18 mouse cellular contexts compared by ENCODE assay signal in genomic region chr9:92601551-92601950, GRCm38 (mm10).
"Had no signal": no experiment of that assay in that cellular context is flagged by ENCODE, and none has a peak within 500 bp of the region (broad histone marks: within the 10 kb centered on the region; RNA-seq: fewer than 3 reads in every experiment).

No protein-coding gene starts in this region.

- H3K4me3 ChIP-seq: midbrain, embryonic 10.5 days; myocyte; neural tube, embryonic 13.5 days; neural tube, embryonic 15.5 days had no signal

- H3K4me2 ChIP-seq: lung, embryonic 14.5 days; neural tube, embryonic 13.5 days; neural tube, embryonic 15.5 days had no signal

- H3K9me3 ChIP-seq: midbrain, embryonic 10.5 days; neural tube, embryonic 13.5 days; neural tube, embryonic 15.5 days had no signal

- DNase-seq: lung, adult 18-20 months; lung, embryonic 14.5 days; lung, postnatal 10 days; lung, postnatal 4 days; midbrain, embryonic 14.5 days; right cerebral cortex, adult 18-20 months; right cerebral cortex, postnatal 25 days; right cerebral cortex, postnatal 4 days; spleen, adult 18-20 months; thymus, adult 18-20 months; thymus, postnatal 14 days; thymus, postnatal 36 days had no signal

- H3K4me1 ChIP-seq: midbrain, embryonic 10.5 days; neural tube, embryonic 15.5 days had no signal

- ATAC-seq: midbrain, embryonic 16.5 days had no signal

- H3K27ac ChIP-seq: liver, embryonic 14.5 days; midbrain, embryonic 10.5 days; neural tube, embryonic 13.5 days; neural tube, embryonic 15.5 days had no signal

- H3K27me3 ChIP-seq: neural tube, embryonic 13.5 days; neural tube, embryonic 15.5 days had no signal

- H3K9ac ChIP-seq: liver, embryonic 14.5 days; lung, embryonic 14.5 days; neural tube, embryonic 13.5 days; neural tube, embryonic 15.5 days had no signal
